Mouse (Mus musculus): ENCODE results near the gene Dclk2.

GRCm38 (mm10) chr3:86819372-86819771 lies 101.3 kb downstream of the Dclk2 start:
- TF ChIP-seq CTCF (conservative IDR thresholded peaks at IDR 0.05; ENCODE audit: insufficient read depth, insufficient read length, low read depth, low read length): no peak
- no peak for TF ChIP-seq POLR2A (IDR thresholded peaks at IDR 0.05; ENCODE audit: low read depth, low read length)

Data from kidney, adult 2 months (tissue).